Mouse (Mus musculus) megakaryocyte, embryonic 14.5 days (primary cell): ENCODE measurements at regions not wholly inside any gene's neighbourhood (a gene's known extent, or its start where the extent isn't known, plus 50 kb on each side); places are given as distances from the start of the nearest gene placed in this dataset.
A peak's percentile ranks its signal among the peaks of the same experiment; 100 is the strongest.

Experiments used
- H3K27me3 ChIP-seq: replicated peaks from 2 replicates; pipeline ENCODE3; 2012; ENCODE audit warnings: inconsistent platforms
- H3K36me3 ChIP-seq: replicated peaks from 2 replicates; pipeline ENCODE3; 2012; ENCODE audit warnings: low read length, inconsistent platforms, mixed read lengths
- H3K4me1 ChIP-seq: 2 replicates; pipeline ENCODE4 v1.6.1; 2012; ENCODE audit warnings: inconsistent platforms
- H3K4me3 ChIP-seq: replicated peaks from 2 replicates; pipeline ENCODE3; 2012; ENCODE audit warnings: moderate library complexity, mild to moderate bottlenecking, inconsistent platforms
- H3K9me3 ChIP-seq: 2 replicates; pipeline ENCODE4 v1.6.1; 2012; ENCODE audit warnings: inconsistent platforms
- FLI1 ChIP-seq: IDR thresholded peaks from 2 replicates; pipeline ENCODE4 v1.6.1; 2012; ENCODE audit warnings: low read length, inconsistent platforms, mixed read lengths
- GATA1 ChIP-seq: IDR thresholded peaks from 3 replicates; pipeline ENCODE4 v1.6.1; 2012; ENCODE audit warnings: mixed read lengths, low read length, inconsistent platforms, borderline replicate concordance

DNA sequence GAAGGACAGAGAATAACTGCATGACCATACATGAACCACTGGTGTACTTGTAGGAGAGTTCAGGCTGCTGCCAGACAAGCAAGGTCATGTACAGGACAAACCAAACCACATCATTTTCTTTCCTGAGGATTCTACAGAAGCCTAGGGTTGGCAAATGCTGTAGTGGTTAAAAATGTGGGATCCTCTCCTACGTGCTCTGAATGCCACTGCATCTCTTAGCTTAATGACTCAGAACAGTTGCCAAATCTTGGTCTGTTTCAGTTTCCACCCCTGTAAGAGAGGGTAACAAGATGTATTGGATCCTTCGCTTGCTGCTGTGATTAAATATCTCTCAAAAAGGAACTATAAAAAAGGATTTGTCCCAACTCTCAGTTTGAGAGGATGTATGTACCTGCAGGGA, 938.1 kb downstream of the 4930444P10Rik start:
- TF ChIP-seq FLI1 = no peak
- TF ChIP-seq GATA1 = no peak

GRCm38 (mm10) chr1:15153952-15154351, 939.2 kb downstream of the 4930444P10Rik start:
- TF ChIP-seq GATA1 (no peak), FLI1 (no peak)
- Histone ChIP-seq H3K4me3 (no peak overlapping the region), H3K27me3 (no peaks in the 10 kb centered on the region), H3K4me1 (no peaks in the 10 kb centered on the region), H3K36me3 (no peaks in the 10 kb centered on the region), H3K9me3 (0 out of 2 replicates have a peak, but pooled peaks cover 8% of the 10 kb centered on the region)

More for the DNA sequence above, 938.1 kb downstream of the 4930444P10Rik start:
- Histone ChIP-seq H3K9me3 (0 out of 2 replicates have a peak, but pooled peaks cover 8% of the 10 kb centered on the region), H3K4me3 (no peak overlapping the region), H3K27me3 (no peaks in the 10 kb centered on the region), H3K4me1 (no peaks in the 10 kb centered on the region), H3K36me3 (no peaks in the 10 kb centered on the region)

DNA sequence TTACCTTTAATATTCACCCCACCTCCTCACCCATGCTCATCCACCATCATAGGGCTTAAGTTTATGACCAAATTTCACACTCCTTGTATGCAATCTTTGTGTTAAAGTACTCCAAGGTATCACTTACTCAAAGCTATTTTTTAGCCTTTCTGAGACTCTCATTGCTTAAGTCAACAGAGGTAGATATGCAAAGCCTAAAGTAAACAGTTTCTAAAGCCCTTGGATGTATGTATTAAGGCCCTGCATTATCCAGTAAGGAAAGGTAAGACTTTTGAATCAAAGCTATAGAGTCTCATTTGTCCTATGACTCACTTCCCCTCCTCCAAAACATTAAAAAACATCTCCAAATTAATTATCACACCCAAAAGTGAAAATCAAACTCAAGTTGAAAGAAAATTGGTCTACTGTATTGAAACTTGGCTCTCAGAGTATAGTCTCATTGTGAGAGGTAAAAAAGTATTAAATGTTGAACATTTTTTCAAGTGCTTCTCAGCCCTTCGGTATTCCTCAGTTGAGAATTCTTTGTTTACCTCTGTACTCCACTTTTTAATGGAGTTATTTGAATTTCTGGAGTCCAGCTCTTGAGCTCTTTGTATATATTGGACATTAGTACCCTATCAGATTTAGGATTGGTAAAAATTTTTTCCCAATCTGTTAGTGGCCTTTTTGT, 949.1 kb downstream of the 4930444P10Rik start:
- H3K36me3 ChIP-seq = no peaks in the 10 kb centered on the region
- H3K4me1 ChIP-seq = no peaks in the 10 kb centered on the region
- no peaks in the 10 kb centered on the region for H3K27me3 ChIP-seq
- TF ChIP-seq FLI1 = no peak
- no peak for TF ChIP-seq GATA1
- no peaks in the 10 kb centered on the region for H3K9me3 ChIP-seq
- H3K4me3 ChIP-seq = no peak overlapping the region

DNA sequence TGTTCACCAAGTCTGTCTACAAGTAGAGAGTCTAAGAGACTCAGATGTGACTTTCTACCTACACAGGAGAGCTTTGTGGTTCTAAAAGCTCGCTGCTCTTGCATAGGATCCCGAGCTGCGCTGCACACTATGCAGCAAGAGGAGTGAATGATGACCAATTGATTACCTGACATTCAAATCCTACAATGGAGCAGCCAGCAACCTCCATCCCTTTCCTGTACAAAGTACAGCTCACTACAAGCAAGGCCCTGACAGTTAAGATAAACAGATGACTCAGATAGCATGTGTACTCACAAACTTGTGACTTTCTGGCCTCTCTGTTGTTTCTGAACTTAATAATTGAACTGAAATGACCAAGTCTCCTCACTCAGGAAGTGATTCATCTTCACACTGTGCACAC, 974.7 kb downstream of the 4930444P10Rik start:
- Histone ChIP-seq H3K4me1 (no peaks in the 10 kb centered on the region), H3K9me3 (no peaks in the 10 kb centered on the region), H3K27me3 (no peaks in the 10 kb centered on the region), H3K36me3 (no peaks in the 10 kb centered on the region), H3K4me3 (no peak overlapping the region)
- no peak for TF ChIP-seq GATA1
- TF ChIP-seq FLI1 = no peak

- TF ChIP-seq GATA1 = no peak
- TF ChIP-seq FLI1 = no peak
- Histone ChIP-seq H3K4me1 (no peaks in the 10 kb centered on the region), H3K4me3 (no peak overlapping the region), H3K27me3 (no peaks in the 10 kb centered on the region), H3K36me3 (no peaks in the 10 kb centered on the region), H3K9me3 (no peaks in the 10 kb centered on the region)
Measured at GRCm38 (mm10) chr1:15111420-15111819, 981.7 kb downstream of the 4930444P10Rik start.

GRCm38 (mm10) chr1:15070331-15070730, 1022.8 kb downstream of the 4930444P10Rik start:
- Histone ChIP-seq H3K4me1 (no peaks in the 10 kb centered on the region), H3K27me3 (no peaks in the 10 kb centered on the region), H3K4me3 (no peak overlapping the region), H3K9me3 (peaks cover 10% of the 10 kb centered on the region), H3K36me3 (no peaks in the 10 kb centered on the region)
- TF ChIP-seq FLI1 (no peak), GATA1 (no peak)

DNA sequence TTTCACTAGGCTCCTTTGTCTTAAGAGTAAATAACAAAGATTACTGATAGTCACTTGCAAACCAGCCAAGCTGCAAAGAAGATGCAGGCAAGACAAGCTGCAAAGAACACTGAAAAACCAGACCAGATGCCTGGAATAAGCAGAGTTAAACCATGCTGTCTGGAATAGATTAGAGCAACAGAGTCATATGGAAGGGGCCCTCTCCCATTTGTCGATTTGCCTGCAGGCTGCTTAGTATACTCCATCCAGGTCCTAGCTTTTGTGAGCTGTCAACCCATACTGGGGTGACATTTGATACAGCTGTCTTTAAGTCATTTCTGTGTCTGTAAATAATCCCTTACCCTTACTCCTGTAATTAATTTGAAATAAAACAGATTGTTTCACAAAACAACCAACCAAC, 1059.1 kb downstream of the 4930444P10Rik start:
- no peaks in the 10 kb centered on the region for H3K9me3 ChIP-seq
- H3K4me1 ChIP-seq = no peaks in the 10 kb centered on the region

GRCm38 (mm10) chr1:15018460-15018779, 1074.7 kb downstream of the 4930444P10Rik start:
- TF ChIP-seq FLI1 (no peak), GATA1 (no peak)
- H3K27me3 ChIP-seq = no peaks in the 10 kb centered on the region
- H3K9me3 ChIP-seq = peaks cover 13% of the 10 kb centered on the region
- H3K36me3 ChIP-seq = no peaks in the 10 kb centered on the region
- H3K4me3 ChIP-seq = no peak overlapping the region
- H3K4me1 ChIP-seq = no peaks in the 10 kb centered on the region

More for the DNA sequence above, 1059.1 kb downstream of the 4930444P10Rik start:
- no peak overlapping the region for H3K4me3 ChIP-seq
- H3K27me3 ChIP-seq = no peaks in the 10 kb centered on the region
- H3K36me3 ChIP-seq = no peaks in the 10 kb centered on the region
- TF ChIP-seq FLI1 (no peak), GATA1 (no peak)

DNA sequence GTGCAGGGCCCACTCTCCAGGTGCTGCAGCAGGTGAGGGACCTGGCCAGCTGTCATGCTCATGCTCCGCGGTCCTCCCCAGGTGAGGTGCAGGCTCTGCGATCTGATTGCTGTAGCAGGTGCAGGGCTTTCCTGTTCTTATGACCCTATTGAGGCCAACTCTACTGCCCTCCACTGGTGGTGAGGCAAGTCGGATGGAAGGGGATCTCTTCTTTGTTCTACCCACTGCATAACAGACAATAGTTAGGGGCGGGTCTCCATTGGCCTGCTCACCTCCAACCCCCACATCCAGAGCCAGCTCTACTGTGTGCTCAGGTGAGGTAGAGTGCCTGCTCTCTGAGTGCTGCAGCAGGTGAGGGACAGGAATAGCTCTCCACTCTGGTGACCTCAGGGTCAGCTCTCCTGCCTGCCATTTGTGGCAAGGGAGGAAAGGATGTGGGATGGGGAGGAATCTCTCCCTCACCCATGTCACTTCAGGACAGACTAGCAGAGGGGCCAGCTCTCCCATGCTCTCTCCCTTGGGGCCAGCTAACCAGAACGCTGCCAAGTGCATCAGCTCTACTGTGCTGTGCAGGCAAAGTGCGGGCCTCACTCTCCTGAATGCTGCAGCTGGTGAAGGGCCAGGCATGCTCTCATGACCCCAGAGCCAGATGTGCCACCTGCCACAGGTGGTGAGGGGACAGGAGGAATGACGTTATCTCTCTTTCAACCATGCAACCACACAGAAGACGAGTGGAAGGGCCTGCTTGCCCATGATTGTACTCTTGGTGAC, 1075.3 kb downstream of the 4930444P10Rik start:
- Histone ChIP-seq H3K4me3 (peak overlapping the region; percentile 17), H3K36me3 (no peaks in the 10 kb centered on the region), H3K27me3 (no peaks in the 10 kb centered on the region), H3K9me3 (peaks cover 13% of the 10 kb centered on the region), H3K4me1 (no peaks in the 10 kb centered on the region)
- TF ChIP-seq GATA1 = no peak
- no peak for TF ChIP-seq FLI1

DNA sequence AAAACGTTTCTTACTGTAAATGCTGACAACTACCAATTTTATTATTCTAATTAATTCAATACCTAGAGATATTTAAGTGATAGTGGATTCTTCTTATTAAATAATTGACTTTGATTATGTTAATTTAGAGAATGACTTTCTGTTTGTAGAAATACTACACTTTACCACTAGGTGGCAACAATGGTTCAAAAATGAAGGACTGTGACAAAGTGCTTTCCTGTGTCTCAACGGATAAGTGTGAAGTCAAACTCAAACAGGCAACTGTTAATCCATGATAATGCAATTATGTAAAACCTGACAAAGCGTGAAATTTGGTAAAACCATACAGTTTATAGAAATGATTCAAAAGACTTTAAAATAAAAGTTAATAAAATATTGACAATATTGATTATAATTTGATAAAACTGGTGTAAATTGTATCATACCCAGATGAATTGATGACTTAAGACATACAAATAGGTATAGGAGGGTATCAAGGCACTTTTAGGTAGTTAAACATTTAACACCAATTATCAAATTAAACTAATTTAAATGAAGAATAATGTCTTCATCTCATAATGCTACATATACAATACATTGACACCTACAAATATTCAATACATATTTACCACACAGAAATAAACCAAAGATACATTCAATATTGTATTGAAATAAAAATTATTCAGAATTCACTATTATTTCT, 1085.3 kb downstream of the 4930444P10Rik start:
- Histone ChIP-seq H3K9me3 (no peaks in the 10 kb centered on the region), H3K27me3 (no peaks in the 10 kb centered on the region), H3K36me3 (no peaks in the 10 kb centered on the region), H3K4me1 (no peaks in the 10 kb centered on the region), H3K4me3 (no peak overlapping the region)
- TF ChIP-seq FLI1 (no peak), GATA1 (no peak)
